Mouse (Mus musculus) stomach, embryonic 15.5 days (tissue): ENCODE data around the gene Dennd5b. TPM values are rescaled to one million over a fixed set of nuclear protein-coding genes. Genes with fewer than 3 reads are reported as not detected.
"Not testable (repeated sequence)": the region's sequence is repeated elsewhere in the genome, so short reads cannot be mapped to it uniquely, and the experiment has no call there.

ENCODE experiments used
- ATAC-seq: fragments of 200-750 bp; cut with Nextera tagmentation; 2 replicates; pipeline ENCODE4 v1.8.0; 2017; ENCODE audit warnings: low read depth, moderate number of reproducible peaks, moderate TSS enrichment; ENCODE audit not compliant: insufficient read depth, low FRiP score
- H3K27ac ChIP-seq: fragments of 300-500 bp; sonication (generic); 2 replicates; pipeline ENCODE4 v1.5.1; 2015; ENCODE audit warnings: mild to moderate bottlenecking, inconsistent platforms
- H3K27me3 ChIP-seq: fragments of 300-500 bp; sonication (generic); replicated peaks from 2 replicates; pipeline ENCODE4 v1.6.1; 2015; ENCODE audit warnings: inconsistent platforms
- H3K36me3 ChIP-seq: fragments of 300-500 bp; sonication (generic); 2 replicates; pipeline ENCODE4 v1.6.1; 2015; ENCODE audit warnings: inconsistent platforms
- H3K4me1 ChIP-seq: fragments of 300-500 bp; sonication (generic); 2 replicates; pipeline ENCODE4 v1.6.1; 2015; ENCODE audit warnings: inconsistent platforms
- H3K4me2 ChIP-seq: fragments of 300-500 bp; sonication (generic); 2 replicates; pipeline ENCODE4 v1.6.1; 2015; ENCODE audit warnings: mild to moderate bottlenecking, inconsistent platforms
- H3K4me3 ChIP-seq: fragments of 300-500 bp; sonication (generic); replicated peaks from 2 replicates; pipeline ENCODE4 v1.5.1; 2015; ENCODE audit warnings: inconsistent platforms
- H3K9ac ChIP-seq: fragments of 300-500 bp; sonication (generic); 2 replicates; pipeline ENCODE4 v1.6.1; 2015; ENCODE audit warnings: inconsistent platforms
- H3K9me3 ChIP-seq: fragments of 300-500 bp; sonication (generic); 2 replicates; pipeline ENCODE4 v1.6.1; 2016; ENCODE audit warnings: inconsistent platforms
- WGBS: fragments of 180-500 bp; shearing (Covaris S2); methylation state at CpG from one replicate; pipeline ENCODE4 v1.1.7; 2015; 5-methylcytosine and 5-hydroxymethylcytosine counted together
- polyA plus RNA-seq: library from polyadenylated mRNA; unstranded; fragments of >200 nt; fragmentation: Nextera tagmentation; extraction: Ambion mirVana; gene quantifications from 2 replicates; pipeline ENCODE4 v1.2.1, GENCODE M21; 2015

The Dennd5b gene
- polyA plus RNA-seq, 1 experiment from 2014 or later = 5.8 TPM

GRCm38 (mm10) chr6:148942406-148942805 is 159.1 kb downstream of the Dennd5b start:
- Histone ChIP-seq H3K27ac (no peak overlapping the region), H3K4me2 (no peak overlapping the region), H3K4me1 (peaks cover 12% of the 10 kb centered on the region; the same call in 1 of the 2 replicates), H3K36me3 (no peaks in the 10 kb centered on the region), H3K27me3 (no peaks in the 10 kb centered on the region), H3K9ac (no peak overlapping the region), H3K4me3 (no peak overlapping the region), H3K9me3 (no peaks in the 10 kb centered on the region)
- no peak for ATAC-seq
- WGBS = 73% methylated on average over 4 of the region's 4 CpGs

GRCm38 (mm10) chr6:148941880-148942279 is 159.6 kb downstream of the Dennd5b start:
- peaks cover 12% of the 10 kb centered on the region; the same call in 1 of the 2 replicates for H3K4me1 ChIP-seq
- H3K9ac ChIP-seq = no peak overlapping the region
- no peak overlapping the region for H3K4me3 ChIP-seq
- no peak overlapping the region for H3K4me2 ChIP-seq
- H3K27me3 ChIP-seq = no peaks in the 10 kb centered on the region
- ATAC-seq = no peak
- no peak overlapping the region for H3K27ac ChIP-seq
- H3K36me3 ChIP-seq = no peaks in the 10 kb centered on the region
- WGBS = 61% methylated on average over 5 of the region's 5 CpGs
- no peaks in the 10 kb centered on the region for H3K9me3 ChIP-seq

- peaks cover 16% of the 10 kb centered on the region; the same call in 1 of the 2 replicates for H3K4me1 ChIP-seq
- H3K36me3 ChIP-seq, H3K4me3 ChIP-seq, ATAC-seq, H3K27ac ChIP-seq, H3K27me3 ChIP-seq, H3K9me3 ChIP-seq, H3K4me2 ChIP-seq, H3K9ac ChIP-seq: not testable (repeated sequence)
- WGBS = 91% methylated on average over 2 of the region's 3 CpGs
Observed at GRCm38 (mm10) chr6:148940383-148940782, 161.1 kb downstream of the Dennd5b start.

Other genes starting within 250 kb of the Dennd5b start
- gene Caprin2, start 205.4 kb downstream of the Dennd5b start, polyA plus RNA-seq = 15.4 and 17.4 TPM in 2 replicates
- gene Sinhcaf, start 155.2 kb downstream of the Dennd5b start, polyA plus RNA-seq = 87.0 and 90.3 TPM in 2 replicates
- gene Gm10203, start 28.5 kb upstream of the Dennd5b start, polyA plus RNA-seq = not detected in 2 replicates
- 16.7 and 20.4 TPM in 2 replicates for gene Etfbkmt, start 38.2 kb upstream of the Dennd5b start, polyA plus RNA-seq
- gene Amn1, start 87.0 kb upstream of the Dennd5b start, polyA plus RNA-seq = 28.2 and 28.8 TPM in 2 replicates
- gene Resf1, start 207.7 kb upstream of the Dennd5b start, polyA plus RNA-seq = 40.1 and 43.7 TPM in 2 replicates